Mouse (Mus musculus) right cerebral cortex, adult 2 months (tissue): ENCODE results near the gene Bpifa5.
"Not testable (repeated sequence)": the region's sequence is repeated elsewhere in the genome, so short reads cannot be mapped to it uniquely, and the experiment has no call there.

Experiments
- DNase-seq, 2 experiments: peaks; one replicate each; pipeline ENCODE4 v3.0.0; 2021 to 2022; ENCODE audit warnings: low spot score in 2 of 2

The Bpifa5 gene

GRCm38 (mm10) chr2:154162307-154162706, at the start of gene Bpifa5:
Bpifa5 (plus strand) TSS chr2:154162607.
- no peak for DNase-seq

- DNase-seq: no peak
Measured at GRCm38 (mm10) chr2:154117381-154117780, 45.0 kb upstream of the Bpifa5 start.

GRCm38 (mm10) chr2:154130120-154130519, 32.3 kb upstream of the Bpifa5 start, which contains the start of gene Bpifa3:
Bpifa3 (plus strand) TSS chr2:154130336.
- DNase-seq: no peak

GRCm38 (mm10) chr2:154142580-154142979, 19.8 kb upstream of the Bpifa5 start, which contains the start of gene Bpifa1:
Bpifa1 (plus strand) TSS chr2:154142880.
- DNase-seq: no peak

GRCm38 (mm10) chr2:154143735-154144134, 18.7 kb upstream of the Bpifa5 start:
- DNase-seq: no peak

- DNase-seq: no peak
Measured at GRCm38 (mm10) chr2:154147496-154147895, 14.9 kb upstream of the Bpifa5 start.

- peak; percentile 36 to 48 for DNase-seq
Measured at GRCm38 (mm10) chr2:154158433-154158832, 4.0 kb upstream of the Bpifa5 start.

GRCm38 (mm10) chr2:154163306-154163705, 899 bp downstream of the Bpifa5 start:
- no peak for DNase-seq

- DNase-seq: no peak
Measured at GRCm38 (mm10) chr2:154169172-154169571, 6.8 kb downstream of the Bpifa5 start.

GRCm38 (mm10) chr2:154171621-154172020, 9.2 kb downstream of the Bpifa5 start:
- DNase-seq: no peak

- peak; percentile 43 to 65 for DNase-seq
Measured at GRCm38 (mm10) chr2:154173313-154173712, 10.9 kb downstream of the Bpifa5 start.

- not testable (repeated sequence) for DNase-seq
Measured at GRCm38 (mm10) chr2:154181900-154182299, 19.5 kb downstream of the Bpifa5 start.

GRCm38 (mm10) chr2:154183061-154183460, 20.7 kb downstream of the Bpifa5 start:
- peak; percentile 36 for DNase-seq

- no peak for DNase-seq
Measured at GRCm38 (mm10) chr2:154185319-154185718, 22.9 kb downstream of the Bpifa5 start.

GRCm38 (mm10) chr2:154185748-154186147, 23.3 kb downstream of the Bpifa5 start:
- DNase-seq: no peak

- no peak for DNase-seq
Measured at GRCm38 (mm10) chr2:154187468-154187867, 25.1 kb downstream of the Bpifa5 start.

- DNase-seq: no peak
Measured at GRCm38 (mm10) chr2:154189877-154190434, 27.5 kb downstream of the Bpifa5 start.

- no peak for DNase-seq
Measured at GRCm38 (mm10) chr2:154190546-154191258, 28.3 kb downstream of the Bpifa5 start, which contains the start of gene Bpifb1. Bpifb1 (plus strand) TSS chr2:154190818.

GRCm38 (mm10) chr2:154192141-154192540, 29.7 kb downstream of the Bpifa5 start:
- DNase-seq: no peak

- DNase-seq: no peak
Measured at GRCm38 (mm10) chr2:154193071-154193470, 30.7 kb downstream of the Bpifa5 start.

- DNase-seq: no peak
Measured at GRCm38 (mm10) chr2:154193994-154194504, 31.6 kb downstream of the Bpifa5 start.

GRCm38 (mm10) chr2:154197036-154197435, 34.6 kb downstream of the Bpifa5 start:
- DNase-seq: no peak

GRCm38 (mm10) chr2:154204630-154205029, 42.2 kb downstream of the Bpifa5 start:
- no peak for DNase-seq
